Mouse (Mus musculus) intestine, embryonic 16.5 days (tissue): ENCODE results near the gene Rnf222. TPM values are rescaled to one million over a fixed set of nuclear protein-coding genes. Genes with fewer than 3 reads are reported as not detected.

ENCODE experiments used
- ATAC-seq: fragments of 200-750 bp; cut with Nextera tagmentation; 2 replicates; pipeline ENCODE4 v1.8.0; 2017; ENCODE audit warnings: moderate TSS enrichment, moderate library complexity
- H3K27ac ChIP-seq: fragments of 300-500 bp; sonication (generic); 2 replicates; pipeline ENCODE4 v1.5.1; 2014; ENCODE audit warnings: mild to moderate bottlenecking, low read length
- H3K27me3 ChIP-seq: fragments of 300-500 bp; sonication (generic); replicated peaks from 2 replicates; pipeline ENCODE4 v1.6.1; 2014; ENCODE audit warnings: low read length, control low read depth, mixed read lengths; ENCODE audit not compliant: control insufficient read depth, insufficient read depth
- H3K36me3 ChIP-seq: fragments of 300-500 bp; sonication (generic); 2 replicates; pipeline ENCODE4 v1.6.1; 2014; ENCODE audit warnings: low read length, control low read depth; ENCODE audit not compliant: control insufficient read depth, insufficient read depth
- H3K4me1 ChIP-seq: fragments of 300-500 bp; sonication (generic); 2 replicates; pipeline ENCODE4 v1.6.1; 2014; ENCODE audit warnings: low read length, control low read depth, mixed read lengths; ENCODE audit not compliant: control insufficient read depth, insufficient read depth
- H3K4me2 ChIP-seq: fragments of 300-500 bp; sonication (generic); 2 replicates; pipeline ENCODE4 v1.6.1; 2014; ENCODE audit warnings: low read depth, low read length, control low read depth
- H3K4me3 ChIP-seq: fragments of 300-500 bp; sonication (generic); 2 replicates; pipeline ENCODE4 v1.5.1; 2014; ENCODE audit warnings: mild to moderate bottlenecking, low read length
- H3K9ac ChIP-seq: fragments of 300-500 bp; sonication (generic); 2 replicates; pipeline ENCODE4 v1.6.1; 2014; ENCODE audit warnings: low read depth, low read length
- H3K9me3 ChIP-seq: fragments of 300-500 bp; sonication (generic); 2 replicates; pipeline ENCODE4 v1.6.1; 2016; ENCODE audit warnings: low read length, control low read depth; ENCODE audit not compliant: control insufficient read depth
- WGBS: fragments of 180-500 bp; shearing (Covaris S2); extraction: QIAGEN DNeasy Blood & Tissue Kit; methylation state at CpG from one replicate; pipeline ENCODE4 v1.1.7; 2014; 5-methylcytosine and 5-hydroxymethylcytosine counted together
- polyA plus RNA-seq: library from polyadenylated mRNA; unstranded; fragments of >200 nt; fragmentation: Nextera tagmentation; extraction: Ambion mirVana; gene quantifications from 2 replicates; pipeline ENCODE4 v1.2.1, GENCODE M21; 2015

Gene Rnf222
- polyA plus RNA-seq, 1 experiment from 2014 or later, result 0.34 TPM

- Histone ChIP-seq H3K4me1 (peaks cover 2% of the 10 kb centered on the region; the same call in 1 of the 2 replicates), H3K36me3 (no peaks in the 10 kb centered on the region), H3K9ac (no peak overlapping the region), H3K4me2 (no peak overlapping the region), H3K4me3 (no peak overlapping the region), H3K27me3 (0 out of 2 replicates have a peak, but pooled peaks cover 3% of the 10 kb centered on the region), H3K9me3 (no peaks in the 10 kb centered on the region), H3K27ac (no peak overlapping the region)
- 86% methylated on average over 2 of the region's 2 CpGs for WGBS
- ATAC-seq, result no peak
Measured at GRCm38 (mm10) chr11:68945245-68945644, 56.9 kb downstream of the Rnf222 start.

Other genes starting within 250 kb of the Rnf222 start
- 49.5 and 50.1 TPM in 2 replicates for gene Myh10, start 197.0 kb upstream of the Rnf222 start, polyA plus RNA-seq
- gene Ndel1, start 16.7 kb upstream of the Rnf222 start, polyA plus RNA-seq, result 70.4 and 73.6 TPM in 2 replicates
- 784 and 889 TPM in 2 replicates for gene Rpl26, start 13.0 kb downstream of the Rnf222 start, polyA plus RNA-seq
- not detected in 2 replicates for gene Odf4, start 38.5 kb downstream of the Rnf222 start, polyA plus RNA-seq
- 8.3 and 9.0 TPM in 2 replicates for gene Arhgef15, start 68.9 kb downstream of the Rnf222 start, polyA plus RNA-seq
- gene Slc25a35, start 79.6 kb downstream of the Rnf222 start, polyA plus RNA-seq, result 3.5 and 3.8 TPM in 2 replicates
- gene Rangrf, start 86.6 kb downstream of the Rnf222 start, polyA plus RNA-seq, result 48.2 and 56.7 TPM in 2 replicates
- gene Pfas, start 119.9 kb downstream of the Rnf222 start, polyA plus RNA-seq, result 20.5 and 22.5 TPM in 2 replicates
- gene Ctc1, start 127.4 kb downstream of the Rnf222 start, polyA plus RNA-seq, result 36.8 and 38.5 TPM in 2 replicates
- 114 and 139 TPM in 2 replicates for gene Aurkb, start 157.1 kb downstream of the Rnf222 start, polyA plus RNA-seq
- 8.0 and 8.6 TPM in 2 replicates for gene Borcs6, start 171.2 kb downstream of the Rnf222 start, polyA plus RNA-seq
- 38.6 and 44.8 TPM in 2 replicates for gene Tmem107, start 182.3 kb downstream of the Rnf222 start, polyA plus RNA-seq
- 65.8 TPM in 2 replicates for gene Vamp2, start 199.9 kb downstream of the Rnf222 start, polyA plus RNA-seq
- 13.6 and 13.7 TPM in 2 replicates for gene Per1, start 206.7 kb downstream of the Rnf222 start, polyA plus RNA-seq
- gene Hes7, start 231.9 kb downstream of the Rnf222 start, polyA plus RNA-seq, result 0.29 and 0.33 TPM in 2 replicates
- 0.11 and 0.29 TPM in 2 replicates for gene 9130213A22Rik, start 234.0 kb downstream of the Rnf222 start, polyA plus RNA-seq
- gene Aloxe3, start 237.3 kb downstream of the Rnf222 start, polyA plus RNA-seq, result 0.31 and 0.45 TPM in 2 replicates